Mouse (Mus musculus): ENCODE data around the gene 4930404N11Rik.
A peak's percentile ranks its signal among the peaks of the same experiment; 100 is the strongest.

The 4930404N11Rik gene

GRCm38 (mm10) chr10:81328386-81328785 lies 37.2 kb downstream of the 4930404N11Rik start, which contains the start of gene Tbxa2r:
Gene Tbxa2r (plus strand): TSS chr10:81328731.
- DNase-seq (ENCODE audit: low read depth, low spot score) = no peak

DNA sequence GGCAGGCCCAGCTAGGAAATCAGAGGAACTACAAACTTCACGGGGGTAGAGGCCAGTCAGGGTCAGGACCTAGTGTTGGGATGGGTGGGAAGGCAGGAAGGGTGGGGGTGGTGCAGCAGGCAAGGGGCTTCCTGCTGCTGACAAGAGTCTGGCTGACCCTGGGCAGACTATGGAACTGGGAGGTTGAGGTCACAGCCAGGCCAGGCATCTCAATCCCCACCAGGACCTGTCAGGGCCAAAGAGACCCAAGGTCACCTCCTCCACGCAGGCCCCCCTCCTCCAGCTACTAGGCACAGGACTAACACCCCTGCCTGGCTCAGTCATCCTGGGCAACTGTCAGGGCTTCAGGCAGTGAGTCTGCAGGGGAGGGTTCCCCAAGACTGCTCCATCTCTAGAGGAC lies 37.7 kb downstream of the 4930404N11Rik start:
- no peak for DNase-seq (ENCODE audit: low read depth, low spot score)

DNA sequence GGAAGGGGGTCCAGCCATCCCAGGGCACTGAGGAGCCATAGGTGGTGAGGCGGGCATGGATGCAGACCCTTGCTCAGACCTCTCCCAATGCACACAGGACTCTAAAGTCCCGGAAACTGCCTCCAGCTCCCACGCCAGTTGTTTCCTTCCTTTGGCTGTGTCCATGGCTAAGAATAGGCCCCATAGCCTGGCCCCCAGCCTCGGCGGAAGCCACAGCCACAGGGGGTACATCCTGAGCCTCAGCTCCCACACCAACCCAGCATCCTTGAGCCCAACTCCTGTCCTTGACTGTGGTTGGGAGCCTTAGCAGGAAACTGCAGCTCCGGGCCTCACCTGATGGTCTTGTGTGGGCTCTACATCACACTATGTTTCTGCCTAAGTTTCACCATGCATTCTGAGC lies 38.8 kb downstream of the 4930404N11Rik start:
- no peak for DNase-seq (ENCODE audit: low read depth, low spot score)

- no peak for DNase-seq (ENCODE audit: low read depth, low spot score)
Observed at GRCm38 (mm10) chr10:81325781-81326180, 39.8 kb downstream of the 4930404N11Rik start.

DNA sequence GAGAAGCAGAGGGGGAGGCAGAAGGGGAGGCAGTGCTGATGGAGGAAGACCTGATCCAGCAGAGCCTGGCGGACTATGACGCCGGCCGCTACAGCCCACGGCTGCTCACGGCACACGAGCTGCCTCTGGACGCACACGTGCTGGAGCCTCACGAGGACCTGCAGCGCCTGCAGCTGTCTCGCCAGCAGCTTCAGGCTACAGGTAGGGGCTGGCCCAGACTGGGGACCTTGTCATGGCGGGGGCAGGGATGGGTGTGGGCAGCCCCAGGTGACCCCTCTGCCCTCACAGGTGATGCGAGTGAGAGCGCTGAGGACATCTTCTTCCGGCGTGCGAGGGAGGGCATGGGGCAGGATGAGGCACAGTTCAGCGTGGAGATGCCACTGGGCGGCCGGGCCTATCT lies 40.4 kb downstream of the 4930404N11Rik start:
- no peak for DNase-seq (ENCODE audit: low read depth, low spot score)

DNA sequence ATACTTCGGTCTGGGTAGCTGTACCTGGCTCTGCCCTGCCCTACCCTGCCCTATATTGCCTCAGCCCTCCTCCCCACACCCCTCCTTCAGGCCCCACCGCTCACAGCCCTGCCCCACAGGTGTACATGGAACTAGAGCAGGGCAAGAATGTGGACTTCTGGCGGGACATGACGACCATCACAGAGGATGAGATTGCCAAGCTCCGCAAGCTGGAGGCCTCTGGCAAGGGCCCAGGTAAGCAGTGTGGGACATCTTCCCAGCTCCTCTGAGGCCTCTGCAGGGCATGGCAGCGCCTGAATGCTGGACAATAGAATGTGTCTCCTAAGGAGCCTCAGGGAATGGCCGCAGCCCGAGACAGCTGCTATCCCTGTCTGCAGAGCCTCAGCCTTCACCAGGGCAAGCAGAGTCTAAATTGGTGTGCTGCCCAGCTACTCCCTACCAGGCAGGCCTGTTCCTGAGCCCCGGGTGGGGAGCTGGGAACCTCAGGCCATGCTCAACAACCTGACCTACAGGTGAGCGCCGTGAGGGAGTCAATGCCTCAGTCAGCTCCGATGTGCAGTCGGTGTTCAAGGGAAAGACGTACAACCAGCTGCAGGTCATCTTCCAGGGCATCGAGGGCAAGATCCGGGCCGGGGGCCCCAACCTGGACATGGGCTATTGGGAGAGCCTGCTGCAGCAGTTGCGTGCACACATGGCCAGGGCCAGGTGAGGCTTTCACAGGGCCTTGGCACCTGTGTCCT lies 41.7 kb downstream of the 4930404N11Rik start:
- DNase-seq (ENCODE audit: low read depth, low spot score) = no peak

GRCm38 (mm10) chr10:81323141-81323775 lies 42.4 kb downstream of the 4930404N11Rik start:
- DNase-seq (ENCODE audit: low read depth, low spot score) = no peak

DNA sequence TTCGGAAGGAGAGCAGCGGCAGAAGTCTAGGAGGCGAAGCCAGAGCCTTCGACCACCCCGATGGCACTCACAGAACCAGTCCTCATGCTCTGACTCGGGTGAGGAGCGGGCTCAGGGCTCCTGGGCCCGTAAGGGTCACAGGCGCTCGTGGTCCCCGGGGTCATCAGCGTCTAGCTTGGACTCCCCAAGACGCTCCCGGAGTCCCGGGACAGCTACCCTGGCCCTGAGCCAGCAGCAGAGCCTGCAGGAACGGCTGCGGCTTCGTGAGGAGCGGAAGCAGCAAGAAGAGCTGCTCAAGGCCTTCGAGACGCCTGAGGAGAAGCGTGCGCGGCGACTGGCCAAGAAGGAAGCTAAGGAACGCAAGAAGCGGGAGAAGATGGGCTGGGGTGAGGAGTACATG lies 43.2 kb downstream of the 4930404N11Rik start:
- DNase-seq (ENCODE audit: low read depth, low spot score) = no peak

DNA sequence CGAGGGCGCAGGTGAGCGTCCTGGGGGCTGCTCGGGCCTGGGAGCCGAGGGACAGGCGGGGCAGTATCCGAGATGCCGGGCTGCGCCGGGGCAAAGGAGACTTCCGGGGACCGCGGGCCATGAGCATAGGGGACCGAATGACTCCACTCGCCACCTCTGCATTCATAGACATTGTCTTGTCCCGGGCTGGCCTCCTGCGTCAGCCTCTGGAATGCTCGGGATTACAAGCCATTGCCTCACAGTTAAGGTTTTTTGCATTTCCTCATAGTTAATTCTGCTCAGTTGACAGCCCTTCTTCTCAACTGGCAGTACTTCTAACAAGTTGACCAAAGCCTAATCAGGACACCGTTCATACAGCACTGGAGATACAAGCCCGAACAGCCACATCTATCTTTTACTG lies 44.2 kb downstream of the 4930404N11Rik start:
- DNase-seq (ENCODE audit: low read depth, low spot score) = no peak

DNA sequence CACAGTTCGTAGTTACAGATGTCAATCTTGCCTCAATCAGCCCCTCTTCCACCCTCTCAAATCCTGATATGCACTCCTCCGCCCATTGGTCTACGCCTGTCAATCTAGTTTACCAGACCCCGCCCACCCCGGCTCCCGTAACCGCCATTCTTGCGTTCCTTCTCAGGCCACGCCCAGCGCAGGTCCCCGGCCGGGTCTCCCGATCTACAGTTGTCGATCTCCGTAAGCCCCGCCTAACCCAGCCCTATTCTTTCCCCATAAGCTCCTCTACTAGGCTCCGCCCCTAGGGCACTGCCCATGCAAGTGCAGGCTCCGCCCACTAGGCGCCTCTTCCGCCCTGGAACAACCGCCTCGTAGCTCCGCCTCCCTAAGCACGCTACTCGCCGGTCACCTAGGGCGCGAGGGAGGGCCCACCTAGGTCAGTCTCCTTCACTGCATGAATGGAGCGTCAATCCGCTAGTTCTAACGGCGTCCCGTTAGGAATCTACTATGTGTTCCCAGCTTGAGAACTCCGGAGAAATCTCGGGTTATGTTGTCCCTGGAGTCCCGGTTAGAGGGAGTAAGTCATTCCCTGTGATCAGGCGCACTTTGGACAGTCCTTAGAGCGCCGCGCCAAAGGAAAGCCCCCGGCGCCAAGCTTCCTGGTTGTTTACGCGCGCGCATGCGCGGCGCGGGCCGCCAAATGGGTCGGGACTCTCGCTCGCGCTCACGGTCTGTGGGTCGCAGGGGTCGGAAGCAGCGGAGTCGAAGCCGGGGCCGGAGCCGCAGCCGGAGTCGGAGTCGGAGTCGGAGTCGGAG lies 44.9 kb downstream of the 4930404N11Rik start, which contains the start of gene Cactin:
Gene Cactin, plus strand, starts transcription at position 554 of the 798 bp plus-strand sequence.
- peak; percentile 100 for DNase-seq (ENCODE audit: low read depth, low spot score)

GRCm38 (mm10) chr10:81319741-81320549 lies 45.7 kb downstream of the 4930404N11Rik start:
- no peak for DNase-seq (ENCODE audit: low read depth, low spot score)

- peak; percentile 35 for DNase-seq (ENCODE audit: low read depth, low spot score)
Observed at GRCm38 (mm10) chr10:81319330-81319699, 46.3 kb downstream of the 4930404N11Rik start.

DNA sequence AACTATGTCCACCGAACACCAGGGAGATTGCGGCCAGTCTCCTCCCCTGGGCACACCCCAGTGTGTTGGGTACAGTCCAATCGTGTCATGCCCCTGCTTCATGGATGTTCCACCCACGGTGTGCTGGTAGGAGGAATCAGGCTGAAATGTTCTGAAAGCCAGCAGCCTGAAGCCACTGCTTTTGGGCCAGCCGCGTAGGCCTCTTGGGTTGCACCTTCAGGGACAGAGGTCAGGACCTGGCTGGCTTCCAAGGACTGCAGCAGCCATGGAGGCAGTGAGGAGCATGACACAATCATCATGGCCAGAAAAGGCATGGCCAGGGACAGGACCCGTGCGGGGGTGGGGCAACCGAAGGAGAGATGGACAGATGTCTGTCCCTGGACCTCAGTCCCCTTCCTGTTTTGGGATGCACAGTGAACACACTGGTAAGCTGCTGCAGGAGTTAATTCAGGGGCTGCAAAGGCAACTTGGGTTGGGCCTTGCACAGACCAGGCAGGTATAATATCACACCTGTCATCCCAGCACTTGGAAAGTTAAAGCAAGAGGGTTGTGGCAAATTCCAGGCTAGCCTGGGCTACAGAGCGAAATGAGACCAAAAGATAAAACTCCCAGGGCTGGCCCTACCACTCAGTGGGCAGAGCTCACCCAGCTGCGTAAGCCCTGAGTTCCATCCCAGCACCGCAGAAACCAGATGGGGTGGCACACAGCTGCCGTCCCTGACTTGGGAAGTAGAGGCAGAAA lies 46.9 kb downstream of the 4930404N11Rik start:
- DNase-seq (ENCODE audit: low read depth, low spot score) = no peak

GRCm38 (mm10) chr10:81317273-81317672 lies 48.3 kb downstream of the 4930404N11Rik start:
- peak; percentile 33 for DNase-seq (ENCODE audit: low read depth, low spot score)

DNA sequence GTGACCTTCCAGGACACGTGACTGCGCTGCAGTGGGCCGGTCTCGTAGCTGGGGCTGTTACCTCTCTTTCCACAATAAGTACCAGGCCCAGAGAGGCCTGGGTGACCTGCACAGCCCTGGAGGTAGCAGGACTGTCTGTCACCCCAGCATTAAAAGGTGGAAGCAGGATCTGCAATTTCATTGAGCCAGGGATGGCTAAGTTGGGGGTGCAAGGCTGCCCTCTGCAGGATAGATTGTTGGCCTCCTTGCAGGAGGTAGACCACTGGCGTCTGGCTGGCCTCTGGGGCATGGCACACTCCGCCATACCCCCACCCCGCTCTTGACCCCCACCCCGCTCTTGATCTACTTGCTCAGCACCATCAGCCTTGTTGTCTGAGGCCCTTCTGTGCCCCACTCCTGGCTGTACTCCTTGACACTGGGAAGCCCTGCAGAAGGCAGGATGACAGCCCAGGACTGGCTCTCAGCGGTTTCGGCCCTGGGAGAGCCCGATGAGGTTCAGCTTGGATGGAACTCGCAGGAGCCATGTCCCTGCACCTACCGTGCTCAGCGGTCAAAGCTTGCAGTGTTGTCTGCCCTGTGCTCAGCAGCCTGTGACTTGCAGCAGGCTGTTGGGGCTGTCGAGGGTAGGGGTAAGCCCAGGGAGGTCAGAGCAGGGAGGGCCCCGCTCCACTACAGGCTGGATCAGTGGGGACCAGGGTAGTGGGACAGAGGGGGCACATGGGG lies 49.1 kb downstream of the 4930404N11Rik start:
- peak; percentile 70 for DNase-seq (ENCODE audit: low read depth, low spot score)

DNA sequence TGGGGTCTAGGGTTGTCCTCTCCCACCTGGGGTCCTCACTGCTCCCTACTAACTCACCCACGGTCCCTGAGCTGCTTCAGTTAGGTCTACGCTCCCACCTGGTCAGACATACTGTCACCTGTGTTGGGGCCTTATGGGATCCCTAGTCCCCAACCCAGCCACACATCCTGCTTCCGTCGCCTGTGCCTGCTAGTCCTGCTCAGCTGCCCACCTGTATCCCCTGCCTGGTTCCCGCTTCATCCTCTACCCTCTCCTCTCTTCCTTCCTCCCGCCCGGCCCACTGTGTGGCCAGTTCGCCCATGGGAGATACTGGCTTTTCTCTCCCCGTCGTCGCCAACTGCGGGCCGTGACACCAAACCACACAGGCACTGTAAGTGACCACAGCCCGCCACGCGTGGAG lies 50.0 kb downstream of the 4930404N11Rik start:
- DNase-seq (ENCODE audit: low read depth, low spot score) = no peak

GRCm38 (mm10) chr10:81314201-81314600 lies 51.4 kb downstream of the 4930404N11Rik start:
- DNase-seq (ENCODE audit: low read depth, low spot score) = no peak

- DNase-seq (ENCODE audit: low read depth, low spot score) = no peak
Observed at GRCm38 (mm10) chr10:81313581-81313980, 52.0 kb downstream of the 4930404N11Rik start.

All from brain, adult 2 months (tissue).